Mouse (Mus musculus) megakaryocyte, embryonic 14.5 days (primary cell): ENCODE results near the gene Dmc1. TPM values are rescaled to one million over a fixed set of nuclear protein-coding genes. Genes with fewer than 3 reads are reported as not detected.
A peak's percentile ranks its signal among the peaks of the same experiment; 100 is the strongest.

Experiments
- H3K27me3 ChIP-seq: replicated peaks from 2 replicates; pipeline ENCODE3; 2012; ENCODE audit warnings: inconsistent platforms
- H3K36me3 ChIP-seq: replicated peaks from 2 replicates; pipeline ENCODE3; 2012; ENCODE audit warnings: low read length, inconsistent platforms, mixed read lengths
- H3K4me1 ChIP-seq: 2 replicates; pipeline ENCODE4 v1.6.1; 2012; ENCODE audit warnings: inconsistent platforms
- H3K4me3 ChIP-seq: replicated peaks from 2 replicates; pipeline ENCODE3; 2012; ENCODE audit warnings: moderate library complexity, mild to moderate bottlenecking, inconsistent platforms
- H3K9me3 ChIP-seq: 2 replicates; pipeline ENCODE4 v1.6.1; 2012; ENCODE audit warnings: inconsistent platforms
- FLI1 ChIP-seq: IDR thresholded peaks from 2 replicates; pipeline ENCODE4 v1.6.1; 2012; ENCODE audit warnings: low read length, inconsistent platforms, mixed read lengths
- GATA1 ChIP-seq: IDR thresholded peaks from 3 replicates; pipeline ENCODE4 v1.6.1; 2012; ENCODE audit warnings: mixed read lengths, low read length, inconsistent platforms, borderline replicate concordance
- polyA plus RNA-seq: library from polyadenylated mRNA; stranded (reverse); fragments of >175 nt; gene quantifications from 2 replicates; pipeline ENCODE4 v1.2.3, GENCODE M21; 2012; ENCODE audit warnings: low replicate concordance; ENCODE audit not compliant: insufficient read depth

Gene Dmc1
- polyA plus RNA-seq, 1 experiment: not detected

DNA sequence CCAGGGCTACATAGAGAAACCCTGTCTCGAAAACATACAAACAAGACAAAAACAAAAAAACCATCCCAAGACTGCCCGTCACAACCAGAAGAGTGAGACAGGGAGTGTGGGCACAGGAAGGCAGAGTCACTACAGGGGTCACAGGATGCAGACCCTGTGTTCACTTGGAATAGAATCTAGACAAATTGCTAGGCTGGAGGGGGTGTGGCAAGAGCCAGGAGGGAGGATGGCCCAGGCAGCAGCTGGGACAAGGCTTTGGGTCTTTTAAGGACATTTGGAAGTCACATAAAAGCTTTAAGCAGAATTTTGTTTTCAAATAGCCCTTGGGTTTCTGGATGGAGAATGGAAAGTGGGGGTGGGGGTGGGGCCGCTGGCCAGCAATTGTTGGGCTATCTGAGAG is 86.3 kb downstream of the Dmc1 start:
- H3K4me3 ChIP-seq: no peak overlapping the region
- H3K27me3 ChIP-seq: peaks cover 82% of the 10 kb centered on the region
- no peaks in the 10 kb centered on the region for H3K36me3 ChIP-seq
- H3K9me3 ChIP-seq: peaks cover 34% of the 10 kb centered on the region
- TF ChIP-seq GATA1 (no peak), FLI1 (no peak)
- H3K4me1 ChIP-seq: peaks cover 30% of the 10 kb centered on the region

DNA sequence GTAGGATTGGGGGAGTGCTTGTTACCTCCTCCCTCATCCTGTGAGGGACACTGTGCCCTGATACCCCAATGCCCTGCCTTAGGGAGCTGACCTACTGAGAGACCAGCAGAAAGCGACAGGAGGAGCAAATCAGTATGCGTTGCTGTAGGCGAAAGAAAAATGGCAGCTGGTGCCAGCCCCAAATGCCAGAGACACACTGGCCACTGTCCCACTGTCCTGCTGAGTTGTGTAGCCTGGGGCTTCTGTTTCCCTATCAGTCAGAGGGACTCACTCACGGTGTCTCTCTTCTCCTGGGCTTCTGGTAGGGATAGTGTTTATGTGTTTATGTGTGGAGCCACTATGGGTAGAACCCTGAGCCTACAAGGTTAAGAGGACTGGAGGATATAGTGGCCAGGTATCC is 87.2 kb downstream of the Dmc1 start:
- peaks cover 30% of the 10 kb centered on the region for H3K4me1 ChIP-seq
- H3K27me3 ChIP-seq: peaks cover 83% of the 10 kb centered on the region
- no peak overlapping the region for H3K4me3 ChIP-seq
- no peaks in the 10 kb centered on the region for H3K36me3 ChIP-seq
- peaks cover 28% of the 10 kb centered on the region for H3K9me3 ChIP-seq
- TF ChIP-seq FLI1 (no peak), GATA1 (no peak)

DNA sequence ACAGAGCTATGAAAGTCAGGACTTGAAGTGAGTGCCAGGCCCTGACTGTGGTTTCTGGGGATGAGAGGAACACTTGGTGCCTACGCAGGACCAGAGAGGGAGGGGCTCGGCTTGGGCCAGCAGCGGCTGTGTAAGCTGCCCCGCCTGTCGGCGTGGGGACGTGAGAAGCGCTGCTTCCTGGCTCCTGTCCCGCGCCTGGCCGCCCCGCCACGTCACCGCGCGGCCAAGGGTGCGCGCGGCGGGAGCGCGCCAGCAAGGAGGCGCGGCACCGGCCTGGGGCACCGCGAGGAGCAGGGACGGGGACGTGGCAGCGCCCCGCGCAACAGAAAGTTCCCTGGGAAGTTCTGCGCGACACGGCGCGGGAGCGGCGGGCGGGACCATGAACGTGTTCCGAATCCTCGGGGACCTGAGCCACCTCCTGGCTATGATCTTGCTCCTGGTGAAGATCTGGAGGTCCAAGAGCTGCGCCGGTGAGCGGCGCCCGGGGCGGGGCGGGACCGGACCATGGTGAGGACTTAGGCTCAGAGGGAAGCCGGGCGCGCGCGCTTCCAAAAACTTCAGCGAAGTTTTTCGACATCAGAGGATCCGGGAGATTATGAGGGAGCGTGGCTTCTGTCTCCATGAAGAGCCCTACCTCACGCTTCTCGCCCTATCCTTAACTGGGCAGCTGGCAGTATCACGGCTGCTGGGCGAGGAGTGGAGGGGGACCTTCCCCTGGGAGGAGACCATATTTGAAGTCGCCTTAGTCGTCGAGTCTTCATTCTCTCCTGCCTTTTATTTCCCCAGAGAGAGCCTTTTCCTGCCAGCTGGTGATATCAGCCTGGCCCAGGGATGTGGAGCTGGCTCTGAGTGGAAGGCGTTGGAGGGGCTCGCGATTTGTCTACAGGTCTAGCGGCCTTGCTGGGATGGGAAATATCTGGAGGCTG is 88.5 kb downstream of the Dmc1 start, which contains the start of gene Kdelr3:
Gene Kdelr3 (plus strand): TSS at position 241 of the 926 bp plus-strand sequence.
- Histone ChIP-seq H3K4me1 (peaks cover 39% of the 10 kb centered on the region), H3K4me3 (peak within 1 kb of the TSS; percentile 90), H3K36me3 (no peaks in the 10 kb centered on the region), H3K9me3 (peaks cover 24% of the 10 kb centered on the region), H3K27me3 (peaks cover 87% of the 10 kb centered on the region)
- TF ChIP-seq FLI1 (no peak), GATA1 (no peak)

DNA sequence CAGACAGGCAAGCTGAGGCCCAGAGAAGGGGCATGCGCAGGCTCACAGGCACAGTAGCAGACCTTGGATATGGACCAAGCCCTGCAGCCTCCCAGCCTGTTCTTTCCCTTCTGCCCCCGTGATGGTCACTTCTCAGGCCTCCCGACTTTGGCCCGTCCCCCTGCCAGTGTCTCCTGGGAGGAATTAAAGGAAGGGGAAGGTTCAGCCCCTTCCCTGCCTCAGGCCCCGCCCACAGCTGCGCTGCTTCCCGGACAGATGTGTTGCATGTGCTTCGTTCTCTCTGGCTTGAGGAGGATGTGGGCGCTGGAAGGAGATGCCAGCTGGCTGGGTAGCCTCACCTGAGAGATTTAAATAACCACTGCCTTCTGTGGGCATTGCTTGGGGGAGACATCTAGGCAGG is 91.0 kb downstream of the Dmc1 start:
- H3K9me3 ChIP-seq: peaks cover 24% of the 10 kb centered on the region
- no peak for TF ChIP-seq GATA1
- TF ChIP-seq FLI1: no peak
- peaks cover 96% of the 10 kb centered on the region for H3K27me3 ChIP-seq
- H3K4me1 ChIP-seq: peaks cover 45% of the 10 kb centered on the region
- H3K4me3 ChIP-seq: no peak overlapping the region
- H3K36me3 ChIP-seq: no peaks in the 10 kb centered on the region

DNA sequence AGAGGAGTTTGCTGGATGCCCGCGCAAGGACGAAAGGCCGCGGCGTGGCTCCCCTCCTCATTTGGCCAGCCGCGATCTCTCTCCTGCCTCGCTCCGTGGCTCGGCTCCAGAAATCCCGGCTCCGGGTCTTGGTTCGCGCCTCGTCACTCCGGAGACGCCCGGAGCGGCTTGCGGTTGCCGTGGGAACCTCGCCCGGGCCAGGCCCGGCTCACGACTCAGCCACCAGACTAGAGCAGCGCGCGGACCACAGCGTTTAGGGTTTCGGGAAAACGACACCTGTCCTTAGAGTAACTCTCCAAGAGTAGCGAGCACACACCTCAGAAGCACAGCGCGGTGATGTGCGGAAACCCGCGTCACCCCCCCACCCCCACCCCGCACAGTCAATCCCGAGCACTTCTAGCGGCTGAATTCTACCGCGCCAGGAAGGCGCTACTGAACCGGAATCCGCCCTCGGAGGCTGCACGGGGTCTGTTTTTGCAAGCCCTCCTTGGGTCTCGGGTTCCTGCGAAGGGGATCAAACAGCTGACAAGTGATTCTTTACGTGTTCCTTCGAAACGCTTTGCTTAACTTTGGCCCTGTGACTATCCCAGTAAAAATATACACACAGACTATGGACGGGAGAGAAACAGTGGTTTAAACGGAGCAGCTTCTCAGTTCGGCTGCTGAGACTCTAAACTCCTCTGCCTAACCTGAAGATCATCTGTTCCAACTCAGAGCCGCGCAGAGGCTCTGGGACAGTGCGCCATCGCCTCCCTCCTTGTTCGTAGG is 93.2 kb downstream of the Dmc1 start:
- Histone ChIP-seq H3K36me3 (no peaks in the 10 kb centered on the region), H3K4me3 (peak overlapping the region; percentile 85), H3K4me1 (peaks cover 40% of the 10 kb centered on the region), H3K27me3 (peaks cover 96% of the 10 kb centered on the region), H3K9me3 (peaks cover 24% of the 10 kb centered on the region)
- TF ChIP-seq GATA1 (no peak), FLI1 (no peak)

Other genes starting within 250 kb of the Dmc1 start
- gene Tmem184b, start 201.5 kb downstream of the Dmc1 start, polyA plus RNA-seq: 58.6 and 91.9 TPM in 2 replicates
- 77.4 and 115 TPM in 2 replicates for gene Csnk1e, start 149.5 kb downstream of the Dmc1 start, polyA plus RNA-seq
- not detected in 2 replicates for gene Kcnj4, start 99.9 kb downstream of the Dmc1 start, polyA plus RNA-seq
- not detected in 2 replicates for gene Kdelr3, start 88.7 kb downstream of the Dmc1 start, polyA plus RNA-seq
- gene Ddx17, start 58.4 kb downstream of the Dmc1 start, polyA plus RNA-seq: 12.7 and 14.2 TPM in 2 replicates
- 0.38 and 2.9 TPM in 2 replicates for gene Fam227a, start 53.8 kb upstream of the Dmc1 start, polyA plus RNA-seq
- 122 and 127 TPM in 2 replicates for gene Cby1, start 54.1 kb upstream of the Dmc1 start, polyA plus RNA-seq
- gene Tomm22, start 65.8 kb upstream of the Dmc1 start, polyA plus RNA-seq: 60.9 and 120 TPM in 2 replicates
- gene Josd1, start 82.8 kb upstream of the Dmc1 start, polyA plus RNA-seq: 5.4 and 16.7 TPM in 2 replicates
- 42.4 and 70.4 TPM in 2 replicates for gene Gtpbp1, start 85.7 kb upstream of the Dmc1 start, polyA plus RNA-seq
- 27.2 and 34.9 TPM in 2 replicates for gene Sun2, start 137.4 kb upstream of the Dmc1 start, polyA plus RNA-seq
- 23.4 and 30.0 TPM in 2 replicates for gene Dnal4, start 172.7 kb upstream of the Dmc1 start, polyA plus RNA-seq
- 0.03 TPM in 1 of 2 replicates, not detected in the other for gene Nptxr, start 199.7 kb upstream of the Dmc1 start, polyA plus RNA-seq
- gene Npcd, start 229.1 kb upstream of the Dmc1 start, polyA plus RNA-seq: 0.09 TPM in 1 of 2 replicates, not detected in the other
- gene Cbx6, start 229.6 kb upstream of the Dmc1 start, polyA plus RNA-seq: 17.1 and 24.0 TPM in 2 replicates